Mouse (Mus musculus): ENCODE results near the gene Ifi207.
"Not testable (repeated sequence)": the region's sequence is repeated elsewhere in the genome, so short reads cannot be mapped to it uniquely, and the experiment has no call there.

Ifi207 gene

GRCm38 (mm10) chr1:173741656-173742055 is at the start of gene Ifi207:
Ifi207 (minus strand) TSS chr1:173741747.
- DNase-seq = no peak

GRCm38 (mm10) chr1:173773457-173773856 is 31.9 kb upstream of the Ifi207 start:
- not testable (repeated sequence) for DNase-seq

GRCm38 (mm10) chr1:173766848-173767617 is 25.5 kb upstream of the Ifi207 start, which contains the start of gene Ifi204:
Ifi204 (minus strand) TSS chr1:173766943.
- not testable (repeated sequence) for DNase-seq

GRCm38 (mm10) chr1:173760032-173760431 is 18.5 kb upstream of the Ifi207 start:
- DNase-seq = not testable (repeated sequence)

GRCm38 (mm10) chr1:173742262-173742661 is 715 bp upstream of the Ifi207 start:
- DNase-seq = no peak

GRCm38 (mm10) chr1:173740537-173740936 is 1.0 kb downstream of the Ifi207 start:
- DNase-seq = no peak

GRCm38 (mm10) chr1:173736986-173737385 is 4.6 kb downstream of the Ifi207 start:
- DNase-seq = no peak

- not testable (repeated sequence) for DNase-seq
Observed at GRCm38 (mm10) chr1:173735015-173735414, 6.5 kb downstream of the Ifi207 start.

GRCm38 (mm10) chr1:173733219-173733618 is 8.3 kb downstream of the Ifi207 start:
- DNase-seq = no peak

GRCm38 (mm10) chr1:173694270-173694669 is 47.3 kb downstream of the Ifi207 start:
- no peak for DNase-seq

GRCm38 (mm10) chr1:173678605-173679004 is 62.9 kb downstream of the Ifi207 start:
- DNase-seq = peak; percentile 23

GRCm38 (mm10) chr1:173673458-173674097 is 68.0 kb downstream of the Ifi207 start, which contains the start of gene Ifi208:
Ifi208 (plus strand) TSS chr1:173673675.
- DNase-seq = peak; percentile 29

Data from thymus, postnatal 14 days (tissue).